Mouse (Mus musculus) forelimb bud, embryonic 11.5 days (tissue): ENCODE data around the gene Gm47996.

Experiments
- DNase-seq: peaks from one replicate; pipeline ENCODE4 v3.0.0-alpha.2; 2012; ENCODE audit warnings: low read depth, low spot score

Gm47996 gene

DNA sequence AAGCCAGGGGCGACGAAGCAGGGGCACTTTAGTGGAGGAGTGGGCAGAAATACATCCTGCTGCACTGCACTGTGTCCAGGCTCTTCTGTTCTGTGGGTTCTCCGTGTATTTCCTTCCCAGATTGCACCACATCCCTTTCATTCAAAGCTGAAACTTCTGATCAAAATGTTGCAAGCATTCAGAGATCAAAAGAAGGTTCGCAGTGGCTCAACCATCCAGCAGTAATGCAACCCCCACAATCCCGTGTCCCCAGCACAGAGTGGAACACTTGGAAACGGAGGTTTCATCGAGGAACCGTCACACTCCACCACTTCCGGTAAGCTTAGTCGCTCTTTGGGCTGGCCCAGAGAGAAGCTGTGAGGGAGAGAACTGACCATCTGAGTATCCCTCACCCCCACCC is 35.2 kb downstream of the Gm47996 start:
- DNase-seq: no peak

DNA sequence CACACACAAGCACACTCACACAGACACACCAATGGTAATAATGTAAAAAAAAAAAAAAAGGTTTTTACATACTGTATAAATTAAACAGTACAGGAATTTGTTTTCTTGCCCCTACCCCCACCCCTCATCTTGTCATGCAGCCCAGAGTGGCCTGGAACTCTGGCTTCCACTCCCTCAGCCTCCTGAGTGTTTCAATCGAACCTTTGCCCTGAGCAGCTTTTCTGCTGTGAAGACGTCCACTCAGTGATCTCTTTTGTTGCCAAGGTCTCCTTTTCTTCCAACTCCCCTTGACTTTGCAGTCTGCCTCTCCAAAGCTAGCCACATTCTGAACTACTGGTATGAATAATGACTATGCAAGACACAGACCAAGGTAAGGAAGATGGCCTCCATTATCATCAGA is 35.9 kb downstream of the Gm47996 start:
- no peak for DNase-seq

DNA sequence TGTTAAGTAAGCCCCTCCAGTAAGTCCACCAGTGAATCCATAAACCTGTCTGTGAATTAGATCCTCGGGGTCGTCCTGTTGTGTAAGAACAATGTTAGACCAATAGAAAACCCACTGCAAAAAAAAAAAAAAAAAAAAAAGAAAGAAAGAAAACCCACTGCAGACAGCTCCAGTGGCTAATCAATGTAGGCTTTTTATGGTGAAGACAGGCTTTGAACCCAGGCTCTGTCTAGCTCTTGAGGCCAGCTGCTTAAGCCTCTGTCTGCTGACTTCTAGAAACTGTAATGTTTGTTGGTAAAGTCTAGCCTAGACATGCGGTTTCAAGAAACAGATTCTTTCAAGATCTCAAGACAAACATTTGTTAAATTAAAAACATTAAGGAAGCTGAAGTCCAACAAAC is 40.2 kb downstream of the Gm47996 start:
- no peak for DNase-seq

DNA sequence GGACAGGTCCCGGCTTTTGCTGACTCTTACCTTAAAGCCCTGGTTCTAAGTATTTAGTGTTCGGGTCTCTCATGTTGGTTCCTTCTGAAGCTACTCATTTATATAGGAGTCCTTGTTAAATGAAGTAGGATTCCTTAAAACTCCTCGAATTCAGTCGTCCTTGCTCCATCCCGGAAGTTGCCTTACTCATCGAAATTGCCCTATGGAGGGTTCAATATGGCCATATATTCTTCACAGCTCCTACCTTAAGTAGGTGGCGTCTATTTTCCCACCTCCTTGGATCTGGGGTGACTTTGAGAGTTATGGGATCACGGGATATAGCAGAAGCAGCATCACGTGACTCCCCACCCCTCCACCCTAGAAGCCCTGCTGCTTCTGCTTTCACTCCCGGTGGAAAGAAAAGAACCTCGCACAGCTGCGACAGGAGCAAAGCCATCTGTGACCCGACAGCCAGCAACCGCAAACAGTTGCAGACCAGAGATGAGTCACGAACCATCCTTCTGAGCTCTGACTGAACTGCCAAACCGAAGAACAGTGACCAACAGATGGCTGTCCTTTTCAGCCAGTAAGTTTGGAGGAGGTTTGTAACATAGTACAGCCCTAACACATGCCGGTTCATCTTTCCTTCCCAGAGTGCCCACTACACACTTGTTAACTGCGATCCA is 40.7 kb downstream of the Gm47996 start:
- no peak for DNase-seq

DNA sequence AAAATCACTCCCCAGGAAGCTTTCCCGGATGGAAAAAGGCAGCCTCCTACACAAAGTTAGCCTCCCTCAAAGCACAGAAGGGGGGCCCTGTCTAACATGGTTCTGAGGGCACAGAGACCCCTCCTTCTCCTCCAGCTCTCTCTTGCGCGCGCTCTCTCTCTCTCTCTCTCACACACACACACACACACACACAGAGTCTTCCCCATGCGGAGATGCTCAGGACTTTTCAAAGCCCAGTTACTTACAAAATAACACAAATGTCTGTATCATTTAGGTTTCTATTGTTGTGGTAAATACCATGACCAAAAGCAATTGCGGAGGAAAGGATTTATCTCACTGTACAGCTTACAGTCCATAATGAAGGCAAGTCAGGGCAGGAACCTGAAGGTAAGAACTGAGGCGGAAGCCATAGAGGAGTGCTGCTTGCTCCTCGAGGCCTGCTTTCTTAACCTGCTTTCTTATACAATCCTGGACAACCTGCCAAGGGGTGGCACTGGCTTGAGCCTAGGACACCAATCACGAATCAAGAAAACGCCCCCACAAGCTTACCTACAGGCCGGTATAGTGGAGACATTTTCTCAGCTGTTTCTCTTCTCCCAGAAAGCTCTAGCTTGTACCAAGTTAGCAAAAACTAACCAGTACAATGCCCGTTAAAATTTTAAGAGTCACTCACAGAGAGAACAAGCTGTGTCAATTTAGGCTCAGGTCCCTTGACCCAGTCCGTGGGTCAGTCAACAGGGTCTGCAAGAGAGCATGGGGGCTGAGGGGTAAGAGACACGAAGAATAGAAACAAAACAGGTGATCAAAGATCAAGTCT is 41.5 kb downstream of the Gm47996 start:
- DNase-seq: no peak

DNA sequence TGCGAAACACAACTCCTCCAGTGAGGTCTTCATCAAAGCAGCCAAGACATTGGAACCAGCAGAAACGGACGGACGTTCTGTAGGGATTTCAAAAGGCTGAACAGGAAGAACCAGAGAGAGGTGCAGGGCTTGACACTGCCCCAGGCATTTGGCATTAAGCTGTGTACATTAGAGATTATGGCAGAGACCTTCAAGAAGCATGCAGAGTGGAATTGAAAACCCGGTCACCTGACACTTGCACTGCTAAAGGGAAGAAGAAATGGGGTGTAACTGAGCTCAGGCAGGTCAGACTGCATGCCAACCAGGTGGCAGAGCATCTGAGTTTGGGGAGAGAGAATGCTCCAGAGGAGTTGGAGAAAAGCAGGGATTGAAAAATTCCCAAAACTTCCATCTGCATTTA is 45.5 kb downstream of the Gm47996 start:
- no peak for DNase-seq

DNA sequence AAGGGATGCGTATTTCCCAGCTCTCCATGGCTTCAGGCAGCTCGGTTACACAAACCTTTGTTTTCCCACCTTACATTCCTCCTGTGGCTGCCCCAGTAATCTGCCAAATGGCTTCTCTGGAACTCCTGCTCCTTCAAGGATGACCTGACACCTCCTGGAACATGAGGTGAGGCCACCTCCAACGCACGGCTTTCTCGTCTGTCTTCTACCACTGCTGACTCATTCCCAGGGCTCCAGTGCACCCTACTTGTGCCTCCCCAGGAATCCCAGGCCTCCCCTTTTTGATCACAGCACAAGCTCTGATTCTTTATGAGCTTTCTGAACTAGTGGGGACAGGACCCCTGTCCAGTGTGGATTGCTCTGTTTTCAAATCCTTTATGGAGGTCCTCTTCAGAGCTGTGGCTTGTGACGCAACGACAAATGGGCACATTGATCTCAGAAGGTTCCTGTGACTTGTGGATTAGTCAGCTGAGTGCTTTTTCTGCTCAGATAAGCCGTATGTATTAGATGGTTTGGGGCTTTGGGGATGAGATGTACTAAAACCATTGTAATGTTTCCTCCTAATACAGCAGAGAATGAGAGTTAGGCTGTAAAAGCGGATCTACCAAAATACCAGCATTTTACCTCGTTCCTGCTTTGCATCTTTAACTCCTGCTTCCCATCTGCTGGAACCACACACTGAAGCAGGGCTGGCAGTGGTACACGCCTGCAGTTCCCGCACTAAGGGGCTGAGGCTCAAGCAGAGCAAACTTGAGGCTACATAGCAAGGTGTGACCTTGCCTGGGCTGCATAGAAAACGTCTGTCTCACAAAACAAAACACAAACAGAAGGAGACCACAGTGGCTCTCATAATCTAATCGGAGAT is 48.4 kb downstream of the Gm47996 start:
- no peak for DNase-seq

DNA sequence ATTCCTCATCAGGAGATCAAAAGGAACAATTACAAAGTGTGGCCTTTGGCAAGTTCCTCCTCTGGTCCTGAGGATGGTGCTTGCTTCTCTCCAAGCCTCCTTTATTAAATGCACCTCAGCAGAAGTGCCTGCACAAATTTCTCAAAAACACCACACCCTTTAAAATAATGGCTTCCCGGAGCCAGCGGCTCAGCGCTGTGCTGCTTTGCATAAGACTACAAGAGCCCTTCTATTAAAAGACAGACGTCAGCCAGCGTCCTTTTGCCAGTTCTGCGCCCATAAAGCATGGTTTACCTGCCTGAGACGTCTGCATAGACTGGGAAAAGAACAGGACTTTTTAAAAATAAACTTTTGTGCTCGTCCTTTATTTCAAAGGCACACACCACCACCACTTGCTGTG is 49.1 kb downstream of the Gm47996 start:
- DNase-seq: no peak
